Mouse (Mus musculus) heart, postnatal 0 days (tissue): Measurements from ENCODE around the gene BC024978.
A peak's percentile ranks its signal among the peaks of the same experiment; 100 is the strongest.

Source experiments
- CTCF ChIP-seq: IDR thresholded peaks from 2 replicates; pipeline ENCODE4 v1.5.1; 2016; ENCODE audit warnings: antibody characterized with exemption, control low read depth, low read depth
- EP300 ChIP-seq: IDR thresholded peaks from 2 replicates; pipeline ENCODE4 v1.6.1; 2016; ENCODE audit warnings: antibody characterized with exemption, low read depth

GRCm38 (mm10) chr7:27166614-27167474 lies 28.7 kb upstream of the BC024978 start, which contains the start of gene Egln2:
- 0 out of 2 replicates have a peak, but pooled peaks have one; percentile 47 for TF ChIP-seq EP300
- TF ChIP-seq CTCF = no peak
